Mouse (Mus musculus): ENCODE measurements at regions not wholly inside any gene's neighbourhood (a gene's known extent, or its start where the extent isn't known, plus 50 kb on each side); places are given as distances from the start of the nearest gene placed in this dataset.

DNA sequence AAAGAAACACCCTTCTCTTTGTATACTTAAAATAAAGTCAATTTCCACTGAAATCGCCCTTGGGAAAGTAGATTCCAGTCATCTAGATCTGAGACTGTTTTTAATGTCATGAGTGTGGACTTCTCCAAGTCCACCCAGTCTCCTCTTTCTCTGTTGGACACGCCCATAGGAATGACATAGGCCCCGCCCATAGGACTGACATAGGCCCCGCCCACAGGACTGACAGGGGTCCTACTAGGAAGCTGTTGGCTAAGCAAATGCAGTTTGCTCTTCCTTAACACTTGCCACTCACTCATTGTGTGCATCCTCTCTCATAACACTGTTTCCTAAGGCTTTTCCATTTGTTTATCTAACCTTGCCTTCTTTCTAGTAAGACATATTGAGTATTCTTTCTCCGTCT lies 129.3 kb downstream of the Nkx6-1 start:
- TF ChIP-seq CTCF (IDR thresholded peaks at IDR 0.05; ENCODE audit: extremely low read depth, insufficient read depth, insufficient read length, insufficient replicate concordance) (no peak), POLR2A (IDR thresholded peaks at IDR 0.05; ENCODE audit: low read depth, low read length) (no peak)
- H3K4me3 ChIP-seq (ENCODE audit: extremely low read depth, insufficient read depth, insufficient read length): no peak overlapping the region
- H3K4me1 ChIP-seq (ENCODE audit: control insufficient read depth, insufficient read depth, insufficient read length): no peaks in the 10 kb centered on the region
- 75% methylated on average over 5 of the region's 5 CpGs for WGBS
- no peaks in the 10 kb centered on the region for H3K27me3 ChIP-seq (ENCODE audit: control insufficient read depth, insufficient read depth, low read length)
- H3K27ac ChIP-seq (ENCODE audit: insufficient read depth, low read length): no peak overlapping the region
- DNase-seq (ENCODE audit: low read depth in 1 of 2, low spot score in 2 of 2): no peak
- no peaks in the 10 kb centered on the region for H3K36me3 ChIP-seq (ENCODE audit: control insufficient read depth, insufficient read depth, low read length)

DNA sequence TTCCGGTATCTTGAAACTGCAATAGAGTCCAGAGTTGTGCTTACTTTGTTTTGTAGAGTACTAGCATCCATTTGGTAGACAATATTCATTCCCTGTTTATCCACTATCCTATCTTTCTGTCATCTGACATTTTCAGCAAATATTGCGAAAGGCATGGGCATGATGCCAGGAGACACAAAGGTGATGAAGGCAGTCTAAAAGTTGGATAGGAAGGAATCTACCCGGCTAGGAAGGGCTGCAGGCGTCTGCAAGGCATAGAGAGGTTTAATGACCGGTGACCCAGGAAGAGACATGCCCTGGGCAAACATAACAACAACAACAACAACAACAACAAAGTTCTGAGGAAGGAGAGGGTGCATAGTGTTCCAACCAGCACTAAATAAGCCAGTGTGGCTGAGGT lies 139.4 kb downstream of the Nkx6-1 start:
- DNase-seq (ENCODE audit: low read depth in 1 of 2, low spot score in 2 of 2): no peak
- WGBS: 80% methylated on average over 5 of the region's 5 CpGs

DNA sequence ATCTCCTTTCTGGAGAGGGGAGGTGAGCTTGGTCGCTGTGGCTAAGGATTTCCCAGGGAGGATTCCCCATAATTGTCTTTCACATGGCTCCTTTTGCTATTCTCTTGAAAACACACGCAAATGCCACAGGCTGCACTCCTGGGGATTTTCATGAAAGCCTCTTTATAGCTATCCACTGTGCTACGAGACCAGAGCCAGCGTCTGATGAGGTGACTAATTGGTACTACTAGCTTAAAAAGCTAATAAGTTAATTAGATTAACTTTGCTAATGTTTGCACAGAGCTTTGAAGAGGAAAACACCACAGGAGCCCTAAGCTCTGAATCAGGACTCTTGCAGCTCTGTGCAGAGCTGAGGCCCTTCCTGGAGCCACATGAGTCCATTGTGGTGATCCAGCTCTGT lies 140.1 kb downstream of the Nkx6-1 start:
- 65% methylated on average over 4 of the region's 4 CpGs for WGBS
- Histone ChIP-seq H3K36me3 (ENCODE audit: control insufficient read depth, insufficient read depth, low read length) (no peaks in the 10 kb centered on the region), H3K27me3 (ENCODE audit: control insufficient read depth, insufficient read depth, low read length) (no peaks in the 10 kb centered on the region), H3K4me1 (ENCODE audit: control insufficient read depth, insufficient read depth, insufficient read length) (no peaks in the 10 kb centered on the region), H3K27ac (ENCODE audit: insufficient read depth, low read length) (no peak overlapping the region), H3K4me3 (ENCODE audit: extremely low read depth, insufficient read depth, insufficient read length) (no peak overlapping the region)
- DNase-seq (ENCODE audit: low read depth in 1 of 2, low spot score in 2 of 2): no peak
- TF ChIP-seq POLR2A (IDR thresholded peaks at IDR 0.05; ENCODE audit: low read depth, low read length) (no peak), CTCF (IDR thresholded peaks at IDR 0.05; ENCODE audit: extremely low read depth, insufficient read depth, insufficient read length, insufficient replicate concordance) (no peak)

More for the DNA sequence above, 139.4 kb downstream of the Nkx6-1 start:
- Histone ChIP-seq H3K36me3 (ENCODE audit: control insufficient read depth, insufficient read depth, low read length) (no peaks in the 10 kb centered on the region), H3K4me3 (ENCODE audit: extremely low read depth, insufficient read depth, insufficient read length) (no peak overlapping the region), H3K27me3 (ENCODE audit: control insufficient read depth, insufficient read depth, low read length) (no peaks in the 10 kb centered on the region), H3K4me1 (ENCODE audit: control insufficient read depth, insufficient read depth, insufficient read length) (no peaks in the 10 kb centered on the region), H3K27ac (ENCODE audit: insufficient read depth, low read length) (no peak overlapping the region)
- no peak for TF ChIP-seq POLR2A (IDR thresholded peaks at IDR 0.05; ENCODE audit: low read depth, low read length)
- no peak for TF ChIP-seq CTCF (IDR thresholded peaks at IDR 0.05; ENCODE audit: extremely low read depth, insufficient read depth, insufficient read length, insufficient replicate concordance)

DNA sequence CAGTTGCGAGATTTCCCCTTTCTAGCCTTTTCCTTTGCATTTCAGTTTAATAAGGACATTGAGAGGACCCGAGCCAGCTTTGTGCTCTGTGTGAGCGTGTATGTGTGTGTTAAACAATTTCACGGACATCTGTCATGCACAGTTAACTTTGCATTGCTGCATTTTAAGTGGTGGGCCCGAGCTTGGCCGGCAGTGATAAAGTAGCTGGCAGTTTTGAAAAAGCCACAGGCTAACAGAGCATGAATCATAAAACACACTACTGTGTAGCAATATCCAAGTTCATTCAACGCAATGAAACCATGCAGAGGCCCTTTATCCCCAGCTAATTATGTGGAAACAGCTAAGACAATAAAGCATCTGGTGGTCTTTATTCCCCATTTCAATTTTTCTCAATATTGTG lies 140.9 kb downstream of the Nkx6-1 start:
- WGBS: 33% methylated on average over 7 of the region's 7 CpGs
- Histone ChIP-seq H3K4me3 (ENCODE audit: extremely low read depth, insufficient read depth, insufficient read length) (no peak overlapping the region), H3K36me3 (ENCODE audit: control insufficient read depth, insufficient read depth, low read length) (no peaks in the 10 kb centered on the region), H3K27me3 (ENCODE audit: control insufficient read depth, insufficient read depth, low read length) (no peaks in the 10 kb centered on the region), H3K4me1 (ENCODE audit: control insufficient read depth, insufficient read depth, insufficient read length) (no peaks in the 10 kb centered on the region), H3K27ac (ENCODE audit: insufficient read depth, low read length) (no peak overlapping the region)
- no peak for TF ChIP-seq CTCF (IDR thresholded peaks at IDR 0.05; ENCODE audit: extremely low read depth, insufficient read depth, insufficient read length, insufficient replicate concordance)
- no peak for TF ChIP-seq POLR2A (IDR thresholded peaks at IDR 0.05; ENCODE audit: low read depth, low read length)
- no peak for DNase-seq (ENCODE audit: low read depth in 1 of 2, low spot score in 2 of 2)

DNA sequence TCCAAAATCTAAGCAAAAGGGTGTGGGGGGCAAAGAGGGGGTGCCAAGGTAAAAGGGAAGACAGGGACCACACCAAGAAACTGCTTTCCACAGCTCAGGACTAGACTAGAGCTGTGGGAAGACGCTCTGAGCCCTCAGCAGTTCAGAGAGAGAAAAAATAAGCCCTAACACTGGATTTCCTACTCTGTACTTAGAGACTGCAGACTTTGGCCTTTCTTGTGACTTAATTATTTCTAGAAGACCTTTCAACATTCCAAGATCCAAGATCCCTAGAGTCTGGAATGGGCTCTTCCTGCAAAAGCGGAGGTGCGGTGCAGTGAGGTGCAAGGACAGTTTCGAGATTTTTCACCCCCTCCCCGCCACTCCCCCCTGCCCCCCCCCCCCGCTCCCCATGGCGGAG lies 141.3 kb downstream of the Nkx6-1 start:
- Histone ChIP-seq H3K4me3 (ENCODE audit: extremely low read depth, insufficient read depth, insufficient read length) (no peak overlapping the region), H3K27me3 (ENCODE audit: control insufficient read depth, insufficient read depth, low read length) (no peaks in the 10 kb centered on the region), H3K4me1 (ENCODE audit: control insufficient read depth, insufficient read depth, insufficient read length) (no peaks in the 10 kb centered on the region), H3K36me3 (ENCODE audit: control insufficient read depth, insufficient read depth, low read length) (no peaks in the 10 kb centered on the region), H3K27ac (ENCODE audit: insufficient read depth, low read length) (no peak overlapping the region)
- TF ChIP-seq POLR2A (IDR thresholded peaks at IDR 0.05; ENCODE audit: low read depth, low read length): no peak
- no peak for TF ChIP-seq CTCF (IDR thresholded peaks at IDR 0.05; ENCODE audit: extremely low read depth, insufficient read depth, insufficient read length, insufficient replicate concordance)
- no peak for DNase-seq (ENCODE audit: low read depth in 1 of 2, low spot score in 2 of 2)
- 50% methylated on average over 7 of the region's 7 CpGs for WGBS

DNA sequence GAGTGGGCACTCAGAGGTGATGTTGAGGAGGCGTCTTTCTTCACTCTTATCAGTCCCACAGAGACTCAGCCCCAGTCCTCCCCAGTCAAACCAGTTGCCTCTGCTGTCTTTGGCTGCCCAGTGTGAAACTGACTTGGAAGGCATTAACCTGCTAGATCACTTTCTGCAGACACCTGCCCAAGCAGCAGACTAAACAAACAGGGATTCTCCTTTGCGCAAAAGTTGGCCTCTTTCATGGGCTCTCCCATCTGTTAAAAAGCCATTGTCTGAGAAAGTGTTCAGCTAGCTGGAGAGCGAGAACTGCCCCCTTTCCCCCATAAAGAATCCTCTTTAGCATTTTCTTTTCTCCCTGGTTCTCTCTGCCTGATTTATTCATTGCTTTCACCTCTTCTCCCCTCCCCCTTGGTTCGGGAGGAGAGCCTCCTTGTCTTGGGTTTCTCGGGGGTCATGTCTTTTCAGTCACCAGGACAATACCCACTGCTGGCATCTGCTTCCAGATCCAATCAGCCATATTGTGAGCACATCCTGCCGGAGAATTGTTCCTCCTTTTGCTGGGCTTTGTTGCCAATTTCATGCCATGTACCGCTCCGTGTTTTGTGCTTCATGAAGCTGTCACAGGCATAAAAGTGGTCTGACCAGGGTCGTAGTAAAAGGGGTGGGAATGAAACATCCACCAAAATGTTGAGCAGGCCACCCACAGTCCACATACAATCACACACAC lies 143.7 kb downstream of the Nkx6-1 start:
- no peak for DNase-seq (ENCODE audit: low read depth in 1 of 2, low spot score in 2 of 2)
- H3K36me3 ChIP-seq (ENCODE audit: control insufficient read depth, insufficient read depth, low read length): no peaks in the 10 kb centered on the region
- H3K27me3 ChIP-seq (ENCODE audit: control insufficient read depth, insufficient read depth, low read length): no peaks in the 10 kb centered on the region
- no peak overlapping the region for H3K27ac ChIP-seq (ENCODE audit: insufficient read depth, low read length)
- no peaks in the 10 kb centered on the region for H3K4me1 ChIP-seq (ENCODE audit: control insufficient read depth, insufficient read depth, insufficient read length)
- TF ChIP-seq POLR2A (IDR thresholded peaks at IDR 0.05; ENCODE audit: low read depth, low read length) (no peak), CTCF (IDR thresholded peaks at IDR 0.05; ENCODE audit: extremely low read depth, insufficient read depth, insufficient read length, insufficient replicate concordance) (no peak)
- no peak overlapping the region for H3K4me3 ChIP-seq (ENCODE audit: extremely low read depth, insufficient read depth, insufficient read length)
- 71% methylated on average over 9 of the region's 9 CpGs for WGBS

DNA sequence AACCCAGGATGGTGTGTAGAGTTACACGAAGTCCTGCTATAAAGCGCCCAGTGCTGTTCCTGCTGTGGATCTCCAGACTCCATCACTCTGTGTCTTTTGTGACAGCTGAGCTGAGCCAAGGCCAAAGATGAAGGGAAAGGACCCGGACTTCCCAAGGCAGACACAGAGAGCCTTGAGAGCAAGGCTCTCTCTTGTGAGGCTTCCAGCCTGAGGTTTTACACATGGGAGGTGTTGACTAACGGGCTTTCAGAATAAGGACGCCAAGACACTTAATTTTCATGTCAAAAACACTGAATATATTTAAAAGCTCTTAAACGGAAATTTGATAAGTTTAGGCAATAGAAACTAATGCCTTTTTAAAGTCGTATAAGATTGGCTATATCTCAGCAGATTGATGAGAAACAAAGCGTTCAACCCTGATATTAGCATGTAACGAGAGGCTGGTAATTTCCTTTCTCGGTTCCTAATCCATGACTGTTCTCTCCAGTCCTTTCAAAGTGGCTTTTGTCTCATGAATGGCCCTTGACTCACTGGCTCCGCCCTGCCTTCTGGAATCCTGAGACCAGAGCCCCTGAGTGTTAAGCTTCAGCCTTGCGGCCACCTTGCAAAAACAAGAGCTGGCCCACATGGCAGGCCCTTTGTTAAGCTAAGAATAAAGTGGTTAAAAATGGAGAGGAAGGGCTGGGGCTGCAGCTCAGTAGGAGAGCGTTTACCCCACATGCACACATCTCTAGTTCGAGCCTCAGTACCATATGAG lies 145.8 kb downstream of the Nkx6-1 start:
- no peaks in the 10 kb centered on the region for H3K36me3 ChIP-seq (ENCODE audit: control insufficient read depth, insufficient read depth, low read length)
- DNase-seq (ENCODE audit: low read depth in 1 of 2, low spot score in 2 of 2): no peak
- H3K4me1 ChIP-seq (ENCODE audit: control insufficient read depth, insufficient read depth, insufficient read length): no peaks in the 10 kb centered on the region
- TF ChIP-seq POLR2A (IDR thresholded peaks at IDR 0.05; ENCODE audit: low read depth, low read length) (no peak), CTCF (IDR thresholded peaks at IDR 0.05; ENCODE audit: extremely low read depth, insufficient read depth, insufficient read length, insufficient replicate concordance) (no peak)
- WGBS: 74% methylated on average over 14 of the region's 14 CpGs
- no peak overlapping the region for H3K4me3 ChIP-seq (ENCODE audit: extremely low read depth, insufficient read depth, insufficient read length)
- H3K27me3 ChIP-seq (ENCODE audit: control insufficient read depth, insufficient read depth, low read length): no peaks in the 10 kb centered on the region
- no peak overlapping the region for H3K27ac ChIP-seq (ENCODE audit: insufficient read depth, low read length)

Data from spleen, adult 2 months (tissue).